Mouse (Mus musculus) liver, embryonic 11.5 days (tissue): Measurements from ENCODE around the gene Rbms1. TPM values are rescaled to one million over a fixed set of nuclear protein-coding genes. Genes with fewer than 3 reads are reported as not detected.

Source experiments
- ATAC-seq: fragments of 200-750 bp; cut with Nextera tagmentation; replicated peaks from 2 replicates; pipeline ENCODE4 v1.8.0; 2017; ENCODE audit warnings: moderate number of reproducible peaks, mild to moderate bottlenecking, moderate TSS enrichment, moderate library complexity; ENCODE audit not compliant: low FRiP score
- DNase-seq: peaks from one replicate; pipeline ENCODE4 v3.0.0-alpha.2; 2017; ENCODE audit warnings: low spot score
- H3K27ac ChIP-seq: fragments of 300-500 bp; sonication (generic); 2 replicates; pipeline ENCODE4 v1.5.1; 2014; ENCODE audit warnings: mild to moderate bottlenecking, low read depth, low read length, control low read depth
- H3K27me3 ChIP-seq: fragments of 300-500 bp; sonication (generic); replicated peaks from 2 replicates; pipeline ENCODE4 v1.6.1; 2014; ENCODE audit warnings: low read length, mixed read lengths; ENCODE audit not compliant: control insufficient read depth, insufficient read depth
- H3K36me3 ChIP-seq: fragments of 300-500 bp; sonication (generic); 2 replicates; pipeline ENCODE4 v1.6.1; 2014; ENCODE audit warnings: mild to moderate bottlenecking, low read length, moderate library complexity, mixed read lengths; ENCODE audit not compliant: control insufficient read depth, insufficient read depth
- H3K4me1 ChIP-seq: fragments of 300-500 bp; sonication (generic); replicated peaks from 2 replicates; pipeline ENCODE4 v1.6.1; 2014; ENCODE audit warnings: low read length, mixed read lengths; ENCODE audit not compliant: control insufficient read depth, insufficient read depth
- H3K4me2 ChIP-seq: fragments of 300-500 bp; sonication (generic); 2 replicates; pipeline ENCODE4 v1.6.1; 2014; ENCODE audit warnings: mild to moderate bottlenecking, control low read depth, moderate library complexity
- H3K4me3 ChIP-seq: fragments of 300-500 bp; sonication (generic); 2 replicates; pipeline ENCODE4 v1.5.1; 2014; ENCODE audit warnings: low read depth, low read length, control low read depth
- H3K9ac ChIP-seq: fragments of 300-500 bp; sonication (generic); 2 replicates; pipeline ENCODE4 v1.6.1; 2014; ENCODE audit warnings: low read depth, low read length, control low read depth
- H3K9me3 ChIP-seq: fragments of 300-500 bp; sonication (generic); 2 replicates; pipeline ENCODE4 v1.6.1; 2016; ENCODE audit warnings: low read length, inconsistent platforms, mixed read lengths; ENCODE audit not compliant: control insufficient read depth
- WGBS: fragments of 180-500 bp; shearing (Covaris S2); extraction: QIAGEN DNeasy Blood & Tissue Kit; methylation state at CpG from one replicate; pipeline ENCODE4 v1.1.7; 2014; 5-methylcytosine and 5-hydroxymethylcytosine counted together
- polyA plus RNA-seq: library from polyadenylated mRNA; unstranded; fragments of >200 nt; fragmentation: Nextera tagmentation; extraction: Ambion mirVana; gene quantifications from 2 replicates; pipeline ENCODE4 v1.2.1, GENCODE M21; 2014

Rbms1 gene
- polyA plus RNA-seq, 1 experiment from 2014 or later: 80.8 TPM

GRCm38 (mm10) chr2:60856097-60856496 lies 106.9 kb downstream of the Rbms1 start:
- 88% methylated on average over 2 of the region's 2 CpGs for WGBS
- Histone ChIP-seq H3K9me3 (no peaks in the 10 kb centered on the region), H3K4me2 (no peak overlapping the region), H3K27ac (no peak overlapping the region), H3K4me1 (peaks cover 9% of the 10 kb centered on the region), H3K4me3 (no peak overlapping the region), H3K27me3 (no peaks in the 10 kb centered on the region), H3K9ac (no peak overlapping the region), H3K36me3 (peaks cover 5% of the 10 kb centered on the region)
- DNase-seq (no peak), ATAC-seq (no peak)

- Histone ChIP-seq H3K9me3 (no peaks in the 10 kb centered on the region), H3K9ac (no peak overlapping the region), H3K36me3 (peaks cover 5% of the 10 kb centered on the region), H3K4me1 (peaks cover 10% of the 10 kb centered on the region), H3K4me2 (no peak overlapping the region), H3K27ac (no peak overlapping the region), H3K4me3 (no peak overlapping the region), H3K27me3 (no peaks in the 10 kb centered on the region)
- ATAC-seq (peak; percentile 53), DNase-seq (no peak)
- 20% methylated on average over 4 of the region's 4 CpGs for WGBS
These were observed 108.0 kb downstream of the Rbms1 start for GRCm38 (mm10) chr2:60855006-60855405.

DNA sequence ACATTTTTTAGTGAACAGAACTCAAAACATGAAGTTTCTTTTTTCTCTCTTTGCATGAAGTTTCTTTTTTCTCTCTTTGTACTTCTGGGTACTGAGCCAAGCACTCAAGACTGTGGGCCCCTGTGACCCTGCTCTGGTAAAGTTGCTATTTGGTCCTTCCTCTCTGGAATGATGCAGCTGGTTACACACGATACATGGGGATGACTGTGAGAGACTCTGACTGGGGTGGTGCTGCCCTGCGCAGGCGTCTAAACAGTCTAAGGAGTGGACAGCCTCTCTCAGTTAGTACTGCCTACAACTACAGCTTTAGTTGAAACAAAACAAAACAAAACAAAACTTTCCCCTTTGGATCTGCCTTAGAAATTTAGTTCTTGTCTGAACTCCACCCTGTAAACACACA lies 111.1 kb downstream of the Rbms1 start:
- peaks cover 10% of the 10 kb centered on the region for H3K4me1 ChIP-seq
- WGBS: 80% methylated on average over 3 of the region's 3 CpGs
- no peak for ATAC-seq
- H3K4me3 ChIP-seq: no peak overlapping the region
- H3K36me3 ChIP-seq: no peaks in the 10 kb centered on the region
- no peak for DNase-seq
- no peak overlapping the region for H3K9ac ChIP-seq
- H3K9me3 ChIP-seq: no peaks in the 10 kb centered on the region
- no peak overlapping the region for H3K27ac ChIP-seq
- H3K27me3 ChIP-seq: no peaks in the 10 kb centered on the region
- H3K4me2 ChIP-seq: no peak overlapping the region

GRCm38 (mm10) chr2:60851057-60851718 lies 111.8 kb downstream of the Rbms1 start:
- Histone ChIP-seq H3K27ac (no peak overlapping the region), H3K4me2 (no peak overlapping the region), H3K4me3 (no peak overlapping the region), H3K36me3 (no peaks in the 10 kb centered on the region), H3K9me3 (no peaks in the 10 kb centered on the region), H3K27me3 (no peaks in the 10 kb centered on the region), H3K9ac (no peak overlapping the region), H3K4me1 (peaks cover 10% of the 10 kb centered on the region; the same call in 1 of the 2 replicates)
- DNase-seq (no peak), ATAC-seq (no peak)
- WGBS: 78% methylated on average over 14 of the region's 14 CpGs

GRCm38 (mm10) chr2:60848478-60848877 lies 114.5 kb downstream of the Rbms1 start:
- no peaks in the 10 kb centered on the region for H3K9me3 ChIP-seq
- no peak overlapping the region for H3K9ac ChIP-seq
- 79% methylated on average over 4 of the region's 4 CpGs for WGBS
- no peaks in the 10 kb centered on the region for H3K36me3 ChIP-seq
- ATAC-seq: no peak
- H3K27me3 ChIP-seq: no peaks in the 10 kb centered on the region
- DNase-seq: no peak
- H3K4me1 ChIP-seq: peaks cover 16% of the 10 kb centered on the region
- no peak overlapping the region for H3K4me3 ChIP-seq
- no peak overlapping the region for H3K27ac ChIP-seq
- H3K4me2 ChIP-seq: no peak overlapping the region

- 66% methylated on average over 3 of the region's 3 CpGs for WGBS
- Histone ChIP-seq H3K27ac (no peak overlapping the region), H3K36me3 (no peaks in the 10 kb centered on the region), H3K27me3 (no peaks in the 10 kb centered on the region), H3K9ac (no peak overlapping the region), H3K4me2 (no peak overlapping the region), H3K4me3 (no peak overlapping the region), H3K9me3 (no peaks in the 10 kb centered on the region), H3K4me1 (peaks cover 17% of the 10 kb centered on the region)
- ATAC-seq (no peak), DNase-seq (no peak)
These were observed 115.0 kb downstream of the Rbms1 start for GRCm38 (mm10) chr2:60847984-60848383.

GRCm38 (mm10) chr2:60845316-60845894 lies 117.6 kb downstream of the Rbms1 start:
- Histone ChIP-seq H3K4me2 (peak overlapping the region; percentile 8; the same call in 1 of the 2 replicates), H3K9ac (no peak overlapping the region), H3K36me3 (no peaks in the 10 kb centered on the region), H3K9me3 (no peaks in the 10 kb centered on the region), H3K4me1 (peaks cover 18% of the 10 kb centered on the region), H3K27ac (no peak overlapping the region), H3K4me3 (no peak overlapping the region), H3K27me3 (no peaks in the 10 kb centered on the region)
- no peak for DNase-seq
- 39% methylated on average over 5 of the region's 5 CpGs for WGBS
- ATAC-seq: peak; percentile 87

GRCm38 (mm10) chr2:60844259-60844658 lies 118.7 kb downstream of the Rbms1 start:
- Histone ChIP-seq H3K4me2 (no peak overlapping the region), H3K9me3 (no peaks in the 10 kb centered on the region), H3K27ac (no peak overlapping the region), H3K9ac (no peak overlapping the region), H3K4me1 (peaks cover 18% of the 10 kb centered on the region), H3K36me3 (no peaks in the 10 kb centered on the region), H3K27me3 (no peaks in the 10 kb centered on the region), H3K4me3 (no peak overlapping the region)
- 90% methylated on average over 1 of the region's 1 CpGs for WGBS
- DNase-seq (no peak), ATAC-seq (no peak)

GRCm38 (mm10) chr2:60843633-60844032 lies 119.4 kb downstream of the Rbms1 start:
- peaks cover 25% of the 10 kb centered on the region for H3K4me1 ChIP-seq
- 68% methylated on average over 3 of the region's 3 CpGs for WGBS

More at GRCm38 (mm10) chr2:60843633-60844032, 119.4 kb downstream of the Rbms1 start:
- no peak overlapping the region for H3K4me2 ChIP-seq
- no peak overlapping the region for H3K4me3 ChIP-seq
- no peak for DNase-seq
- ATAC-seq: no peak
- H3K36me3 ChIP-seq: no peaks in the 10 kb centered on the region
- no peaks in the 10 kb centered on the region for H3K9me3 ChIP-seq
- H3K9ac ChIP-seq: no peak overlapping the region
- H3K27ac ChIP-seq: no peak overlapping the region
- H3K27me3 ChIP-seq: no peaks in the 10 kb centered on the region
